Mouse (Mus musculus) layer of hippocampus, adult 2 months (tissue): ENCODE data around the gene Chpt1. TPM values are rescaled to one million over a fixed set of nuclear protein-coding genes. Genes with fewer than 3 reads are reported as not detected.

ENCODE experiments used
- DNase-seq, 2 experiments: peaks; one replicate each; pipeline ENCODE4 v3.0.0; 2022; ENCODE audit warnings: low spot score in 2 of 2
- H3K27ac ChIP-seq: fragments of 200-600 bp; 2 replicates; pipeline ENCODE4 v1.8.1; 2022
- H3K4me3 ChIP-seq: fragments of 200-600 bp; 2 replicates; pipeline ENCODE4 v1.8.1; 2022; ENCODE audit warnings: mild to moderate bottlenecking
- CTCF ChIP-seq: fragments of 200-600 bp; conservative IDR thresholded peaks from 2 replicates; pipeline ENCODE4 v1.8.1; 2022; ENCODE audit warnings: antibody characterized with exemption, mild to moderate bottlenecking, moderate library complexity
- total RNA-seq, 2 experiments: library from RNA; stranded (reverse); gene quantifications; 2 replicates each; pipeline ENCODE4 v1.2.3; 2021

The Chpt1 gene
- total RNA-seq, 2 experiments from 2014 or later: 42.2 to 44.9 TPM

- Histone ChIP-seq H3K27ac (no peak overlapping the region), H3K4me3 (no peak overlapping the region)
- no peak for TF ChIP-seq CTCF
- DNase-seq: no peak
These were observed 6.8 kb upstream of the Chpt1 start for GRCm38 (mm10) chr10:88510503-88511271.

GRCm38 (mm10) chr10:88507691-88508143 lies 3.8 kb upstream of the Chpt1 start:
- H3K27ac ChIP-seq: no peak overlapping the region
- DNase-seq: no peak
- H3K4me3 ChIP-seq: no peak overlapping the region
- TF ChIP-seq CTCF: no peak

- DNase-seq: no peak
- Histone ChIP-seq H3K27ac (no peak overlapping the region), H3K4me3 (no peak overlapping the region)
- TF ChIP-seq CTCF: no peak
These were observed 1.4 kb upstream of the Chpt1 start for GRCm38 (mm10) chr10:88505256-88505655.

- DNase-seq: no peak
- peak overlapping the region; percentile 76 for H3K27ac ChIP-seq
- peak overlapping the region; percentile 54 for H3K4me3 ChIP-seq
- TF ChIP-seq CTCF: no peak
These were observed 608 bp upstream of the Chpt1 start for GRCm38 (mm10) chr10:88504481-88504880.

GRCm38 (mm10) chr10:88502919-88503318 lies 954 bp downstream of the Chpt1 start:
- no peak for TF ChIP-seq CTCF
- DNase-seq: no peak
- Histone ChIP-seq H3K4me3 (peak overlapping the region; percentile 99), H3K27ac (peak overlapping the region; percentile 94)

GRCm38 (mm10) chr10:88501886-88502765 lies 1.7 kb downstream of the Chpt1 start:
- H3K27ac ChIP-seq: peak overlapping the region; percentile 94
- DNase-seq: peak; percentile 23
- TF ChIP-seq CTCF: no peak
- peak overlapping the region; percentile 99 for H3K4me3 ChIP-seq

- DNase-seq: no peak
- TF ChIP-seq CTCF: no peak
- no peak overlapping the region for H3K27ac ChIP-seq
- no peak overlapping the region for H3K4me3 ChIP-seq
These were observed 2.5 kb downstream of the Chpt1 start for GRCm38 (mm10) chr10:88501370-88501769.

- no peak for TF ChIP-seq CTCF
- DNase-seq: no peak
These were observed 3.9 kb downstream of the Chpt1 start for GRCm38 (mm10) chr10:88499993-88500392.

GRCm38 (mm10) chr10:88496864-88497564 lies 6.9 kb downstream of the Chpt1 start:
- no peak for TF ChIP-seq CTCF
- Histone ChIP-seq H3K4me3 (no peak overlapping the region), H3K27ac (no peak overlapping the region)
- DNase-seq: no peak

More at GRCm38 (mm10) chr10:88499993-88500392, 3.9 kb downstream of the Chpt1 start:
- Histone ChIP-seq H3K4me3 (no peak overlapping the region), H3K27ac (no peak overlapping the region)

GRCm38 (mm10) chr10:88494959-88495587 lies 8.8 kb downstream of the Chpt1 start:
- DNase-seq: no peak
- H3K4me3 ChIP-seq: no peak overlapping the region
- TF ChIP-seq CTCF: no peak
- H3K27ac ChIP-seq: no peak overlapping the region

GRCm38 (mm10) chr10:88492658-88493057 lies 11.2 kb downstream of the Chpt1 start:
- no peak overlapping the region for H3K4me3 ChIP-seq
- no peak for TF ChIP-seq CTCF
- no peak overlapping the region for H3K27ac ChIP-seq
- no peak for DNase-seq

GRCm38 (mm10) chr10:88491632-88492031 lies 12.2 kb downstream of the Chpt1 start:
- DNase-seq: no peak
- TF ChIP-seq CTCF: no peak
- Histone ChIP-seq H3K27ac (no peak overlapping the region), H3K4me3 (no peak overlapping the region)
